Mouse (Mus musculus): Measurements from ENCODE around the gene Irak3.

Irak3 gene

DNA sequence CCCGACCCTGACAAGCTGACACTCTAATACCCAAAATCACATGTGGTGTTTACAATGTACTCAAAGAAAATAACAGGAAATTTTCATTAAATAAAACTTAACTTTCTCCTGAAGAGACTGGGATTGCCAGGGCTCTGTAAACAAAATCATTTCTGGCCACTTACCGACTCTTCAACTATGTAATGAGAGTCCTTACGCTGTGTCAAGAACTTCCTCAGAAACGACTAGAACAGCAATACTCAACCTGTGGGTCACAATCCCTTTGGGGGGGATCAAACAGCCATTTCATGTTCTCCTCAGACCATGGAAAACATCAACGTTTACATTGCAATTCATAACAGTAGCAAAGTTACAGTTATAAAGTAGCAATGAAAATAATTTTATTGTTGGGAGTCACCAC lies 104.4 kb downstream of the Irak3 start:
- TF ChIP-seq GATA4 (IDR thresholded peaks at IDR 0.05; ENCODE audit: insufficient replicate concordance, low read length) = no peak

DNA sequence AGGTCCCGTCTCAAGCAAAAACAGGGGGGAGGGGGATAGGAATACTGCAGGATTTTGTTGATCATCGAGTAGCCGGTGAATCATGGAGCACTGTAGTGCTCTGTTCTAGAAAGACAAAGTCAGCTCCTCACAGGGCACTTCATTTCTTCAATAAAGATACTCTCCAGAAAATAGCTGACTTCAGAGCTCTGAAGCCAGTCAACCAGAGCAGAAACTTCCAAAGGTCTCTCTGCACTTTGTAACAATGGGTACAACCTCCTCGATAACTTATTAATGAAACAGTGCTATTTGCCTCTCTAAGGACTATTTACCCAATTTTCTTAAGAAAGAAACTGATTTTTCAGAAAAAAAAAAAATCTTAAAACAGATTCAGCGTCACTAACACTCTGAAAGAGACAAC lies 106.2 kb downstream of the Irak3 start:
- no peak for TF ChIP-seq GATA4 (IDR thresholded peaks at IDR 0.05; ENCODE audit: insufficient replicate concordance, low read length)

DNA sequence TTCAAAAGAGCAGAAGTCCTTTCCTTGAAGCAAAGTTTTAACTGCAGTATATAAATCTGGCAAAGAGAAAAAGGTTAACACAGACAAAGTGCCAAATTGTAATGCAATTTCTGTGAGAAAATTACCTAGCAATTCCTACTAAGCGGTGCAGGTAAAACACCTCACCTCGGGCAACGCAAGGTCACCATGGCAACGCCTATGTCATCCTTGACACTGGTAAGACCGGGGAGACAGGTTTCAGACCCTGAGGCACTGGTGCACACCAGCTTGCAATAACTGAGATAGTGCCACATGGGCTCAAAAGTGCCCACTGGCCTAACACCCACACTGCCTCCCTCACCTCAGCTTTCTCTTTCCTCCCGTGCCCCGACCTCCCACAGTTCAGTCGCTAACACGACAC lies 106.8 kb downstream of the Irak3 start:
- TF ChIP-seq GATA4 (IDR thresholded peaks at IDR 0.05; ENCODE audit: insufficient replicate concordance, low read length) = no peak

DNA sequence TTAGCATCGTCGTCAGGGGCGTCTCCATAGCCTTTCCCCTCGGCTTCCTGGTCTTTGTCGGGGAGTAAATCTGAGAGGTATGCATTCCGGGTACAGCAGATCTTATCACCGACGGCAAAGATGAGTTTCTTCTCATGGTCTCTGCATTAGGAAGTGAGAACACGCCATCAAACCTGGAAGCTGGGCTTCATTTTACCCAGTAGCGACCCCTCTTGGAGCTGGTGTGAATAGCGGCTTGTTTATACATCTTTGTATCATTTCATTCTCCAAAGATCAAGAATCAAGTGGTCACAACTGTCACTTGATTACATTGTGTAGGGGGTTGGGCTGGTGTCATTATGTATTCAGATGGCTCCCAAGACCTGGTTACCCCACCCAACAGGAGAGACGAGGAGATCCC lies 109.4 kb downstream of the Irak3 start:
- no peak for TF ChIP-seq GATA4 (IDR thresholded peaks at IDR 0.05; ENCODE audit: insufficient replicate concordance, low read length)
